In the genomic region with DNA sequence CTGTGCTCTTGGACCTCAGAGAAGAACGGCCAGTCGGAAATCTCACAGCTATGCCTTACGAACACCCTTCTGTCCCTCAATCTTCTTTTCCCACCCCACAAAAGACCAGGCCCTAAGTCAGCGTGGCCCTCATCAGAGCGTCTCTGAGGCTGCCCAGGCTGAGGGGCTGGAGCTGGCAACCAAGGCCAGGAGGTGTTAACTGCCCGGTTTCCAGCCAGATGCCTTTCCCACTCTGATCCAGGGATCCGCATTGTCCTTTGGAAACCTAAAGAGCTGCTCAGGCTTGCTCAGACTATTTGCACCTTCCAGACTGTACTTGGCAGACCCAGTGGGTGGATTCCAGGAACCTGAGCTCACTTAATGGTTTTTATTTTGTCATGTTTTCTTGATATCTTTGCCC, we compare ENCODE assay signal across 21 mouse cellular contexts.
DNase-seq lines count a peak whose midpoint lies in the region; ATAC-seq and TF ChIP-seq lines count a peak whose summit lies in the region.
"Had no signal": no experiment of that assay in that cellular context is flagged by ENCODE, and none has a peak within 500 bp of the region (broad histone marks: within the 10 kb centered on the region; RNA-seq: fewer than 3 reads in every experiment).

No protein-coding gene starts in this region.

- no peak for TF ChIP-seq CTCF in thymus, adult 2 months (IDR thresholded peaks at IDR 0.05; ENCODE audit: borderline replicate concordance, control insufficient read depth, extremely low read depth, insufficient read depth, low read length, poor library complexity)
- TF ChIP-seq CTCF in lung, postnatal 0 days (IDR thresholded peaks at IDR 0.05), result no peak

- no peak overlapping the region for H3K9ac ChIP-seq in heart, embryonic 11.5 days (ENCODE audit: low read depth, low read length)
- H3K9ac ChIP-seq in kidney, embryonic 15.5 days, result no peak overlapping the region
- no peak overlapping the region for H3K9ac ChIP-seq in lung, postnatal 0 days (replicated peaks; ENCODE audit: low read depth)
- H3K9ac ChIP-seq: hindbrain, embryonic 13.5 days; liver, embryonic 13.5 days; midbrain, embryonic 12.5 days; neural tube, embryonic 12.5 days had no signal

- DNase-seq in adrenal gland, adult (ENCODE audit: inconsistent age in 2 of 2, low spot score in 1 of 2), result peak; percentile 33 to 72
- DNase-seq in adrenal gland, postnatal 4 days (ENCODE audit: low spot score in 2 of 2), result no peak
- DNase-seq in heart, embryonic 10.5 days (ENCODE audit: low spot score), result no peak
- no peak for DNase-seq in thymus, adult 2 months
- DNase-seq in thymus, postnatal 4 days, result no peak
- no peak for DNase-seq in lung, postnatal 0 days (ENCODE audit: low spot score)
- DNase-seq: cerebellum, adult 9-10 months; kidney, adult 9 months; kidney, postnatal 4 days; layer of hippocampus, adult 9-11 months; liver, embryonic 13.5 days; right cerebral cortex, adult 18-20 months; thymus, postnatal 25 days had no signal

- H3K36me3 ChIP-seq in heart, embryonic 10.5 days, result peaks cover 19% of the 10 kb centered on the region; the same call in 1 of the 2 replicates
- 0 out of 2 replicates have a peak, but pooled peaks cover 3% of the 10 kb centered on the region for H3K36me3 ChIP-seq in heart, embryonic 11.5 days (ENCODE audit: control insufficient read depth, insufficient read depth, low read length)
- no peaks in the 10 kb centered on the region for H3K36me3 ChIP-seq in thymus, adult 2 months (ENCODE audit: control insufficient read depth, insufficient read depth, low read length)
- peaks cover 57% of the 10 kb centered on the region for H3K36me3 ChIP-seq in kidney, embryonic 15.5 days
- H3K36me3 ChIP-seq in lung, postnatal 0 days (ENCODE audit: insufficient read depth, low read length), result peaks cover 2% of the 10 kb centered on the region; the same call in 1 of the 2 replicates
- H3K36me3 ChIP-seq: hindbrain, embryonic 13.5 days; liver, embryonic 13.5 days; midbrain, embryonic 12.5 days; neural tube, embryonic 12.5 days had no signal

- H3K4me3 ChIP-seq in heart, embryonic 10.5 days, result no peak overlapping the region
- H3K4me3 ChIP-seq in heart, embryonic 11.5 days (ENCODE audit: low read depth, low read length), result no peak overlapping the region
- no peak overlapping the region for H3K4me3 ChIP-seq in thymus, adult 2 months (ENCODE audit: control insufficient read depth, insufficient read depth, low read length)
- no peak overlapping the region for H3K4me3 ChIP-seq in kidney, embryonic 15.5 days (replicated peaks)
- no peak overlapping the region for H3K4me3 ChIP-seq in lung, postnatal 0 days (ENCODE audit: low read depth, low read length)
- H3K4me3 ChIP-seq: erythroblast, embryonic 14.5 days; hindbrain, embryonic 13.5 days; liver, embryonic 13.5 days; midbrain, embryonic 12.5 days; neural tube, embryonic 12.5 days had no signal

- H3K4me1 ChIP-seq in heart, embryonic 10.5 days, result peaks cover 37% of the 10 kb centered on the region
- H3K4me1 ChIP-seq in heart, embryonic 11.5 days (ENCODE audit: control insufficient read depth, insufficient read depth, low read length), result peaks cover 18% of the 10 kb centered on the region
- no peaks in the 10 kb centered on the region for H3K4me1 ChIP-seq in thymus, adult 2 months (replicated peaks; ENCODE audit: control insufficient read depth, insufficient read depth, low read length)
- 0 out of 2 replicates have a peak, but pooled peaks cover 4% of the 10 kb centered on the region for H3K4me1 ChIP-seq in kidney, embryonic 15.5 days
- no peaks in the 10 kb centered on the region; the same call in 1 of the 2 replicates for H3K4me1 ChIP-seq in lung, postnatal 0 days (ENCODE audit: insufficient read depth, low read depth, low read length)
- H3K4me1 ChIP-seq: hindbrain, embryonic 13.5 days; liver, embryonic 13.5 days; midbrain, embryonic 12.5 days; neural tube, embryonic 12.5 days had no signal

- H3K27me3 ChIP-seq in heart, embryonic 10.5 days (ENCODE audit: insufficient read depth, poor library complexity, severe bottlenecking), result no peaks in the 10 kb centered on the region
- H3K27me3 ChIP-seq in heart, embryonic 11.5 days (ENCODE audit: control insufficient read depth, insufficient read depth, low read length), result no peaks in the 10 kb centered on the region
- H3K27me3 ChIP-seq in thymus, adult 2 months (ENCODE audit: control insufficient read depth, insufficient read depth, low read length), result no peaks in the 10 kb centered on the region
- H3K27me3 ChIP-seq in kidney, embryonic 15.5 days, result no peaks in the 10 kb centered on the region
- H3K27me3 ChIP-seq in lung, postnatal 0 days (replicated peaks; ENCODE audit: insufficient read depth, low read length), result no peaks in the 10 kb centered on the region
- H3K27me3 ChIP-seq: hindbrain, embryonic 13.5 days; liver, embryonic 13.5 days; neural tube, embryonic 12.5 days had no signal

- no peak for ATAC-seq in heart, embryonic 11.5 days (replicated peaks; ENCODE audit: insufficient number of reproducible peaks, low FRiP score, low TSS enrichment)
- ATAC-seq in kidney, embryonic 15.5 days (replicated peaks; ENCODE audit: low FRiP score), result no peak
- no peak for ATAC-seq in lung, postnatal 0 days
- ATAC-seq: activated CD4-positive, CD25-positive, alpha-beta regulatory T cell, adult 4 months; forebrain, embryonic 16.5 days had no signal

- H3K4me2 ChIP-seq in heart, embryonic 11.5 days, result no peak overlapping the region
- H3K4me2 ChIP-seq in kidney, embryonic 15.5 days, result no peak overlapping the region
- no peak overlapping the region for H3K4me2 ChIP-seq in lung, postnatal 0 days (replicated peaks; ENCODE audit: low read depth, low read length)
- H3K4me2 ChIP-seq: hindbrain, embryonic 13.5 days; liver, embryonic 13.5 days; midbrain, embryonic 12.5 days; neural tube, embryonic 12.5 days had no signal

- H3K27ac ChIP-seq in heart, embryonic 10.5 days, result peak overlapping the region; percentile 52
- H3K27ac ChIP-seq in heart, embryonic 11.5 days (ENCODE audit: low read depth, low read length), result no peak overlapping the region
- H3K27ac ChIP-seq in thymus, adult 2 months (ENCODE audit: control insufficient read depth, insufficient read depth, low read length), result peak overlapping the region; percentile 17; the same call in 1 of the 2 replicates
- H3K27ac ChIP-seq in kidney, embryonic 15.5 days, result no peak overlapping the region
- no peak overlapping the region for H3K27ac ChIP-seq in lung, postnatal 0 days (ENCODE audit: low read length)
- H3K27ac ChIP-seq: hindbrain, embryonic 13.5 days; liver, embryonic 13.5 days; midbrain, embryonic 12.5 days; neural tube, embryonic 12.5 days had no signal

- TF ChIP-seq EP300 in lung, postnatal 0 days (IDR thresholded peaks at IDR 0.05), result no peak

- no peaks in the 10 kb centered on the region for H3K9me3 ChIP-seq in heart, embryonic 10.5 days
- no peaks in the 10 kb centered on the region for H3K9me3 ChIP-seq in heart, embryonic 11.5 days (replicated peaks; ENCODE audit: control insufficient read depth, low read length)
- no peaks in the 10 kb centered on the region for H3K9me3 ChIP-seq in kidney, embryonic 15.5 days (replicated peaks)
- no peaks in the 10 kb centered on the region for H3K9me3 ChIP-seq in lung, postnatal 0 days (ENCODE audit: low read length)
- H3K9me3 ChIP-seq: hindbrain, embryonic 13.5 days; liver, embryonic 13.5 days; midbrain, embryonic 12.5 days; neural tube, embryonic 12.5 days had no signal

- TF ChIP-seq POLR2A in thymus, adult 2 months (IDR thresholded peaks at IDR 0.05; ENCODE audit: control insufficient read depth, extremely low read depth, insufficient read depth, low read length, poor library complexity), result no peak

- 56% methylated on average over 7 of the region's 7 CpGs for WGBS in heart, embryonic 10.5 days
- 63% methylated on average over 7 of the region's 7 CpGs for WGBS in heart, embryonic 11.5 days (ENCODE audit: insufficient replicate concordance)
- 98% methylated on average over 7 of the region's 7 CpGs for WGBS in thymus, adult 2 months
- 61% methylated on average over 7 of the region's 7 CpGs for WGBS in kidney, embryonic 15.5 days
- 63% methylated on average over 7 of the region's 7 CpGs for WGBS in lung, postnatal 0 days

Comparison
In these comparisons a context has a peak if more than half of its experiments do, and no peak if none do; other contexts are left out.
1. DNase-seq: peak in adrenal gland, adult (2 of 2); none in adrenal gland, postnatal 4 days (0 of 2), heart, embryonic 10.5 days (single experiment), thymus, adult 2 months (single experiment), thymus, postnatal 4 days (single experiment) and lung, postnatal 0 days (single experiment).
2. H3K27ac ChIP-seq: peak in heart, embryonic 10.5 days (single experiment) and thymus, adult 2 months (single experiment); none in heart, embryonic 11.5 days (single experiment), kidney, embryonic 15.5 days (single experiment) and lung, postnatal 0 days (single experiment).